Mouse (Mus musculus) kidney, embryonic 16.5 days (tissue): ENCODE data around the gene Dpy19l3. TPM values are rescaled to one million over a fixed set of nuclear protein-coding genes. Genes with fewer than 3 reads are reported as not detected.

ENCODE experiments used
- ATAC-seq: fragments of 200-750 bp; cut with Nextera tagmentation; 2 replicates; pipeline ENCODE4 v1.8.0; 2017; ENCODE audit warnings: moderate TSS enrichment; ENCODE audit not compliant: low FRiP score, low TSS enrichment
- H3K27ac ChIP-seq: fragments of 300-500 bp; sonication (generic); 2 replicates; pipeline ENCODE4 v1.5.1; 2014; ENCODE audit warnings: low read length
- H3K27me3 ChIP-seq: fragments of 300-500 bp; sonication (generic); 2 replicates; pipeline ENCODE4 v1.6.1; 2014; ENCODE audit warnings: low read length, control low read depth, mixed read lengths; ENCODE audit not compliant: insufficient read depth
- H3K36me3 ChIP-seq: fragments of 300-500 bp; sonication (generic); 2 replicates; pipeline ENCODE4 v1.6.1; 2014; ENCODE audit warnings: low read length, control low read depth, mixed read lengths; ENCODE audit not compliant: insufficient read depth
- H3K4me1 ChIP-seq: fragments of 300-500 bp; sonication (generic); 2 replicates; pipeline ENCODE4 v1.6.1; 2014; ENCODE audit warnings: low read length, control low read depth, mixed read lengths; ENCODE audit not compliant: insufficient read depth
- H3K4me2 ChIP-seq: fragments of 300-500 bp; sonication (generic); replicated peaks from 2 replicates; pipeline ENCODE4 v1.6.1; 2014; ENCODE audit warnings: low read depth, low read length
- H3K4me3 ChIP-seq: fragments of 300-500 bp; sonication (generic); 2 replicates; pipeline ENCODE4 v1.5.1; 2014; ENCODE audit warnings: mild to moderate bottlenecking, low read length
- H3K9ac ChIP-seq: fragments of 300-500 bp; sonication (generic); replicated peaks from 2 replicates; pipeline ENCODE4 v1.6.1; 2014; ENCODE audit warnings: low read length
- H3K9me3 ChIP-seq: fragments of 300-500 bp; sonication (generic); 2 replicates; pipeline ENCODE4 v1.6.1; 2016; ENCODE audit warnings: low read length, control low read depth
- WGBS: fragments of 180-500 bp; shearing (Covaris S2); extraction: QIAGEN DNeasy Blood & Tissue Kit; methylation state at CpG from one replicate; pipeline ENCODE4 v1.1.7; 2014; 5-methylcytosine and 5-hydroxymethylcytosine counted together
- polyA plus RNA-seq: library from polyadenylated mRNA; unstranded; fragments of >200 nt; fragmentation: Nextera tagmentation; extraction: Ambion mirVana; gene quantifications from 2 replicates; pipeline ENCODE4 v1.2.1, GENCODE M21; 2015

The Dpy19l3 gene
- polyA plus RNA-seq, 1 experiment from 2014 or later = 27.5 TPM

GRCm38 (mm10) chr7:35649071-35649470 is 105.2 kb downstream of the Dpy19l3 start:
- no peaks in the 10 kb centered on the region for H3K9me3 ChIP-seq
- H3K9ac ChIP-seq = no peak overlapping the region
- no peak overlapping the region for H3K4me3 ChIP-seq
- peaks cover 3% of the 10 kb centered on the region; the same call in 1 of the 2 replicates for H3K4me1 ChIP-seq
- H3K36me3 ChIP-seq = peaks cover 10% of the 10 kb centered on the region
- no peak overlapping the region for H3K4me2 ChIP-seq
- ATAC-seq = peak; percentile 22; the same call in 1 of the 2 replicates
- no peak overlapping the region for H3K27ac ChIP-seq
- no peaks in the 10 kb centered on the region for H3K27me3 ChIP-seq
- 35% methylated on average over 3 of the region's 3 CpGs for WGBS

- WGBS = 57% methylated on average over 9 of the region's 9 CpGs
- Histone ChIP-seq H3K27me3 (no peaks in the 10 kb centered on the region), H3K9me3 (no peaks in the 10 kb centered on the region), H3K27ac (no peak overlapping the region), H3K9ac (no peak overlapping the region), H3K4me2 (no peak overlapping the region), H3K4me3 (no peak overlapping the region), H3K36me3 (peaks cover 15% of the 10 kb centered on the region), H3K4me1 (peaks cover 3% of the 10 kb centered on the region; the same call in 1 of the 2 replicates)
- ATAC-seq = no peak; the same call in 1 of the 2 replicates
Measured at GRCm38 (mm10) chr7:35648239-35649069, 105.8 kb downstream of the Dpy19l3 start.

- ATAC-seq = peak; percentile 90
- WGBS = 0% methylated on average over 64 of the region's 64 CpGs
Measured at GRCm38 (mm10) chr7:35647101-35647698, 107.1 kb downstream of the Dpy19l3 start, which contains the start of gene Pdcd5. Gene Pdcd5 (minus strand): TSS chr7:35647521.

GRCm38 (mm10) chr7:35646317-35647081 is 107.8 kb downstream of the Dpy19l3 start:
- peak overlapping the region; percentile 84 for H3K4me3 ChIP-seq
- peak; percentile 49 for ATAC-seq
- peak overlapping the region; percentile 70 for H3K4me2 ChIP-seq
- H3K4me1 ChIP-seq = peaks cover 3% of the 10 kb centered on the region; the same call in 1 of the 2 replicates
- no peaks in the 10 kb centered on the region for H3K9me3 ChIP-seq
- H3K27ac ChIP-seq = peak overlapping the region; percentile 73
- H3K36me3 ChIP-seq = peaks cover 30% of the 10 kb centered on the region
- 5% methylated on average over 34 of the region's 34 CpGs for WGBS
- peak overlapping the region; percentile 92 for H3K9ac ChIP-seq
- no peaks in the 10 kb centered on the region for H3K27me3 ChIP-seq

More at GRCm38 (mm10) chr7:35647101-35647698, 107.1 kb downstream of the Dpy19l3 start, which contains the start of gene Pdcd5:
- peaks cover 3% of the 10 kb centered on the region; the same call in 1 of the 2 replicates for H3K4me1 ChIP-seq
- H3K27ac ChIP-seq = peak within 1 kb of the TSS; percentile 73
- H3K27me3 ChIP-seq = no peaks in the 10 kb centered on the region
- H3K9me3 ChIP-seq = no peaks in the 10 kb centered on the region
- H3K4me2 ChIP-seq = peak within 1 kb of the TSS; percentile 70
- H3K9ac ChIP-seq = peak within 1 kb of the TSS; percentile 92
- peak within 1 kb of the TSS; percentile 84 for H3K4me3 ChIP-seq
- peaks cover 27% of the 10 kb centered on the region for H3K36me3 ChIP-seq

- no peak overlapping the region for H3K4me3 ChIP-seq
- no peaks in the 10 kb centered on the region for H3K4me1 ChIP-seq
- no peak overlapping the region for H3K9ac ChIP-seq
- H3K4me2 ChIP-seq = no peak overlapping the region
- no peak overlapping the region for H3K27ac ChIP-seq
- H3K9me3 ChIP-seq = no peaks in the 10 kb centered on the region
- peaks cover 67% of the 10 kb centered on the region for H3K36me3 ChIP-seq
- no peak for ATAC-seq
- H3K27me3 ChIP-seq = no peaks in the 10 kb centered on the region
- 75% methylated on average over 6 of the region's 6 CpGs for WGBS
Measured at GRCm38 (mm10) chr7:35640072-35640471, 114.2 kb downstream of the Dpy19l3 start.

- 0 out of 2 replicates have a peak, but pooled peaks cover 6% of the 10 kb centered on the region for H3K9me3 ChIP-seq
- H3K4me3 ChIP-seq = no peak overlapping the region
- H3K9ac ChIP-seq = no peak overlapping the region
- WGBS = 91% methylated on average over 9 of the region's 9 CpGs
- no peak for ATAC-seq
- no peaks in the 10 kb centered on the region for H3K27me3 ChIP-seq
- H3K4me2 ChIP-seq = no peak overlapping the region
- H3K36me3 ChIP-seq = peaks cover 57% of the 10 kb centered on the region
- H3K27ac ChIP-seq = no peak overlapping the region
- H3K4me1 ChIP-seq = no peaks in the 10 kb centered on the region
Measured at GRCm38 (mm10) chr7:35636874-35637273, 117.4 kb downstream of the Dpy19l3 start.

- H3K4me3 ChIP-seq = no peak overlapping the region
- H3K9me3 ChIP-seq = 0 out of 2 replicates have a peak, but pooled peaks cover 6% of the 10 kb centered on the region
- no peak for ATAC-seq
- H3K27me3 ChIP-seq = no peaks in the 10 kb centered on the region
- H3K36me3 ChIP-seq = peaks cover 54% of the 10 kb centered on the region
- no peak overlapping the region for H3K4me2 ChIP-seq
- no peaks in the 10 kb centered on the region for H3K4me1 ChIP-seq
- WGBS = 59% methylated on average over 6 of the region's 6 CpGs
- H3K27ac ChIP-seq = no peak overlapping the region
- H3K9ac ChIP-seq = no peak overlapping the region
Measured at GRCm38 (mm10) chr7:35636229-35636628, 118.0 kb downstream of the Dpy19l3 start.

Other genes with a start within 250 kb of the Dpy19l3 start
- 0.14 and 0.24 TPM in 2 replicates for gene Tdrd12, start 216.7 kb downstream of the Dpy19l3 start, polyA plus RNA-seq
- gene Nudt19, start 198.2 kb downstream of the Dpy19l3 start, polyA plus RNA-seq = 76.6 and 88.9 TPM in 2 replicates
- 0.26 and 0.28 TPM in 2 replicates for gene Rgs9bp, start 168.9 kb downstream of the Dpy19l3 start, polyA plus RNA-seq
- gene Ankrd27, start 168.2 kb downstream of the Dpy19l3 start, polyA plus RNA-seq = 37.1 and 37.7 TPM in 2 replicates
- gene Pdcd5, start 106.9 kb downstream of the Dpy19l3 start, polyA plus RNA-seq = 215 and 233 TPM in 2 replicates
- gene Zfp507, start 48.5 kb upstream of the Dpy19l3 start, polyA plus RNA-seq = 15.5 and 16.5 TPM in 2 replicates